Mouse (Mus musculus): ENCODE results near the gene Taf6l.

- TF ChIP-seq ZC3H11A (IDR thresholded peaks at IDR 0.05; ENCODE audit: borderline replicate concordance, low read depth, low read length) (no peak), CHD2 (IDR thresholded peaks at IDR 0.05; ENCODE audit: low read depth, low read length) (no peak), MAFK (IDR thresholded peaks at IDR 0.05; ENCODE audit: insufficient read depth, low read depth, low read length) (no peak)
Measured at GRCm38 (mm10) chr19:8773409-8773808, 12.8 kb downstream of the Taf6l start.

All from ES-E14 (cell line).